Mouse (Mus musculus): ENCODE results near the gene Tmem222. TPM values are rescaled to one million over a fixed set of nuclear protein-coding genes. Genes with fewer than 3 reads are reported as not detected.

Gene Tmem222
- polyA plus RNA-seq, 1 experiment, result 71.6 TPM

- 88% methylated on average over 3 of the region's 3 CpGs for WGBS
- DNase-seq, result no peak
- Histone ChIP-seq H3K4me3 (replicated peaks; ENCODE audit: extremely low read depth, low read depth, low read length) (no peak overlapping the region), H3K4me1 (ENCODE audit: control insufficient read depth, insufficient read depth, low read length) (0 out of 2 replicates have a peak, but pooled peaks cover 2% of the 10 kb centered on the region)
- no peak for TF ChIP-seq POLR2A (IDR thresholded peaks at IDR 0.05; ENCODE audit: borderline replicate concordance, extremely low read depth, low read depth, low read length)
- no peak for TF ChIP-seq CTCF (IDR thresholded peaks at IDR 0.05; ENCODE audit: insufficient read depth, low read length)
These were observed 8.7 kb downstream of the Tmem222 start for GRCm38 (mm10) chr4:133268931-133269330.

GRCm38 (mm10) chr4:133266248-133266880 is 11.2 kb downstream of the Tmem222 start:
- TF ChIP-seq POLR2A (IDR thresholded peaks at IDR 0.05; ENCODE audit: borderline replicate concordance, extremely low read depth, low read depth, low read length) (no peak), CTCF (IDR thresholded peaks at IDR 0.05; ENCODE audit: insufficient read depth, low read length) (no peak)
- WGBS, result 88% methylated on average over 12 of the region's 12 CpGs
- DNase-seq, result no peak

GRCm38 (mm10) chr4:133265759-133266158 is 11.8 kb downstream of the Tmem222 start:
- no peak for TF ChIP-seq CTCF (IDR thresholded peaks at IDR 0.05; ENCODE audit: insufficient read depth, low read length)
- TF ChIP-seq POLR2A (IDR thresholded peaks at IDR 0.05; ENCODE audit: borderline replicate concordance, extremely low read depth, low read depth, low read length), result no peak
- H3K4me1 ChIP-seq (ENCODE audit: control insufficient read depth, insufficient read depth, low read length), result 0 out of 2 replicates have a peak, but pooled peaks cover 2% of the 10 kb centered on the region
- DNase-seq, result no peak
- WGBS, result 75% methylated on average over 4 of the region's 4 CpGs
- no peak overlapping the region for H3K4me3 ChIP-seq (replicated peaks; ENCODE audit: extremely low read depth, low read depth, low read length)

More at GRCm38 (mm10) chr4:133266248-133266880, 11.2 kb downstream of the Tmem222 start:
- Histone ChIP-seq H3K4me1 (ENCODE audit: control insufficient read depth, insufficient read depth, low read length) (0 out of 2 replicates have a peak, but pooled peaks cover 2% of the 10 kb centered on the region), H3K4me3 (replicated peaks; ENCODE audit: extremely low read depth, low read depth, low read length) (no peak overlapping the region)

- Histone ChIP-seq H3K4me1 (ENCODE audit: control insufficient read depth, insufficient read depth, low read length) (0 out of 2 replicates have a peak, but pooled peaks cover 2% of the 10 kb centered on the region), H3K4me3 (replicated peaks; ENCODE audit: extremely low read depth, low read depth, low read length) (no peak overlapping the region)
- 81% methylated on average over 3 of the region's 3 CpGs for WGBS
- no peak for DNase-seq
- TF ChIP-seq POLR2A (IDR thresholded peaks at IDR 0.05; ENCODE audit: borderline replicate concordance, extremely low read depth, low read depth, low read length) (no peak), CTCF (IDR thresholded peaks at IDR 0.05; ENCODE audit: insufficient read depth, low read length) (no peak)
These were observed 12.3 kb downstream of the Tmem222 start for GRCm38 (mm10) chr4:133265297-133265696.

GRCm38 (mm10) chr4:133264559-133264958 is 13.0 kb downstream of the Tmem222 start:
- DNase-seq, result no peak
- TF ChIP-seq CTCF (IDR thresholded peaks at IDR 0.05; ENCODE audit: insufficient read depth, low read length) (no peak), POLR2A (IDR thresholded peaks at IDR 0.05; ENCODE audit: borderline replicate concordance, extremely low read depth, low read depth, low read length) (no peak)
- 88% methylated on average over 2 of the region's 2 CpGs for WGBS
- H3K4me1 ChIP-seq (ENCODE audit: control insufficient read depth, insufficient read depth, low read length), result no peaks in the 10 kb centered on the region
- no peak overlapping the region for H3K4me3 ChIP-seq (replicated peaks; ENCODE audit: extremely low read depth, low read depth, low read length)

- TF ChIP-seq CTCF (IDR thresholded peaks at IDR 0.05; ENCODE audit: insufficient read depth, low read length) (no peak), POLR2A (IDR thresholded peaks at IDR 0.05; ENCODE audit: borderline replicate concordance, extremely low read depth, low read depth, low read length) (no peak)
- 87% methylated on average over 5 of the region's 5 CpGs for WGBS
- no peak overlapping the region for H3K4me3 ChIP-seq (replicated peaks; ENCODE audit: extremely low read depth, low read depth, low read length)
- no peaks in the 10 kb centered on the region for H3K4me1 ChIP-seq (ENCODE audit: control insufficient read depth, insufficient read depth, low read length)
- no peak for DNase-seq
These were observed 13.8 kb downstream of the Tmem222 start for GRCm38 (mm10) chr4:133263756-133264155.

- no peaks in the 10 kb centered on the region for H3K4me1 ChIP-seq (ENCODE audit: control insufficient read depth, insufficient read depth, low read length)
- DNase-seq, result no peak
- TF ChIP-seq POLR2A (IDR thresholded peaks at IDR 0.05; ENCODE audit: borderline replicate concordance, extremely low read depth, low read depth, low read length) (no peak), CTCF (IDR thresholded peaks at IDR 0.05; ENCODE audit: insufficient read depth, low read length) (no peak)
- H3K4me3 ChIP-seq (replicated peaks; ENCODE audit: extremely low read depth, low read depth, low read length), result peak within 1 kb of the TSS; percentile 12
- 37% methylated on average over 7 of the region's 7 CpGs for WGBS
These were observed 14.7 kb downstream of the Tmem222 start, which contains the start of gene Sytl1 for GRCm38 (mm10) chr4:133262882-133263281. Gene Sytl1 (minus strand): TSS chr4:133263113.

GRCm38 (mm10) chr4:133262375-133262765 is 15.2 kb downstream of the Tmem222 start:
- 59% methylated on average over 7 of the region's 7 CpGs for WGBS
- Histone ChIP-seq H3K4me3 (replicated peaks; ENCODE audit: extremely low read depth, low read depth, low read length) (no peak overlapping the region), H3K4me1 (ENCODE audit: control insufficient read depth, insufficient read depth, low read length) (no peaks in the 10 kb centered on the region)
- no peak for DNase-seq
- TF ChIP-seq CTCF (IDR thresholded peaks at IDR 0.05; ENCODE audit: insufficient read depth, low read length) (no peak), POLR2A (IDR thresholded peaks at IDR 0.05; ENCODE audit: borderline replicate concordance, extremely low read depth, low read depth, low read length) (no peak)

GRCm38 (mm10) chr4:133261641-133262374 is 15.8 kb downstream of the Tmem222 start:
- Histone ChIP-seq H3K4me3 (replicated peaks; ENCODE audit: extremely low read depth, low read depth, low read length) (no peak overlapping the region), H3K4me1 (ENCODE audit: control insufficient read depth, insufficient read depth, low read length) (no peaks in the 10 kb centered on the region)
- no peak for DNase-seq
- 44% methylated on average over 10 of the region's 10 CpGs for WGBS
- TF ChIP-seq POLR2A (IDR thresholded peaks at IDR 0.05; ENCODE audit: borderline replicate concordance, extremely low read depth, low read depth, low read length) (no peak), CTCF (IDR thresholded peaks at IDR 0.05; ENCODE audit: insufficient read depth, low read length) (no peak)

Data from lung, adult 2 months (tissue).